Mouse (Mus musculus) megakaryocyte, embryonic 14.5 days (primary cell): ENCODE data around the gene Ncapd3.

Experiments used
- FLI1 ChIP-seq: IDR thresholded peaks from 2 replicates; pipeline ENCODE4 v1.6.1; 2012; ENCODE audit warnings: low read length, inconsistent platforms, mixed read lengths
- GATA1 ChIP-seq: IDR thresholded peaks from 3 replicates; pipeline ENCODE4 v1.6.1; 2012; ENCODE audit warnings: mixed read lengths, low read length, inconsistent platforms, borderline replicate concordance

DNA sequence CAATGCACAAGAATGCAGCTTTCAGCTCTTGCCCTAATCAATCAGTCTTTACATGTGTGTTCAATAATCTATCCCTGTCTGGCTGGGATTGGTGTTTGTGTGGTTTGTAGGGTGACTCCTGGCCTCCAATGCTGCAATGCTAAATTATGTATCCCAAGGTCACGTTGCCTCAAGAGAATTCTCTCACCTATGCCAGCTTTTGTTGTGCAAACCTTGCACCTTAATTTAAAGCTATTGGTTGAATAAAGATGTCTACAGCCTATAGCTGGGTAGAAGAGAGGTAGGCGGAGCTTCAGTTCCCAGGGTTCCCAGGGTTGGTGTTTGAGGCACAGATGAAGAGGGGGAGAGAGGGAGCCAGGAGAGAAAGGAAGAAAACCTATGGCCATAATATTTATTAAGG is 32.5 kb upstream of the Ncapd3 start:
- TF ChIP-seq GATA1 (no peak), FLI1 (no peak)
